Mouse (Mus musculus) bone marrow macrophage, adult 2 months (primary cell): ENCODE measurements around the gene Stub1.

Source experiments
- CTCF ChIP-seq: IDR thresholded peaks from 2 replicates; pipeline ENCODE4 v1.5.1; 2012; ENCODE audit warnings: low read depth, mild to moderate bottlenecking, low read length, moderate library complexity
- POLR2A ChIP-seq: IDR thresholded peaks from 2 replicates; pipeline ENCODE4 v1.6.1; 2012; ENCODE audit warnings: mild to moderate bottlenecking, low read depth, low read length, borderline replicate concordance

- TF ChIP-seq CTCF (no peak), POLR2A (no peak)
Observed at GRCm38 (mm10) chr17:25818851-25819780, 14.1 kb downstream of the Stub1 start.
